Mouse (Mus musculus) right cerebral cortex, postnatal 36 days (tissue): ENCODE data around the gene Steap1.

Source experiments
- DNase-seq, 2 experiments: peaks; one replicate each; pipeline ENCODE4 v3.0.0; 2022; ENCODE audit warnings: low spot score in 2 of 2, mixed read lengths in 1 of 2

Steap1 gene

DNA sequence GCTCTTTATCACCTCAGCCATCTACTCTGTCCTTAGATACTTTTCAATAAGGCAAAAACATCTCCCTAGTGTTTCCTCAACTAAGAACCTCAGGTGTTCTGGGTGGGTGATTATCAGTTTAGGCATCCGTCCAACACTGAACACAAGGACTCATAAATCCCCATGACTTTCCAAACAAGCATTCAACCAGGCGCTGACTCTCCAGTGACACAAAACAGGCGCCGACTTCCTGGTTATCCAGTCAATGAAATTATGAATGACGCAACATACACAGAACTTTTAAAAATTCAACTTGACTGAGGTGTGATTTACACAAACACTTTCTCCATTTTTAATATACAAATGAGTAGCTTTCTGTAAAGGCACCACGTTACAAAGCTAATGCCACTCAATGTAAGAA lies 60.9 kb downstream of the Steap1 start:
- DNase-seq: no peak

DNA sequence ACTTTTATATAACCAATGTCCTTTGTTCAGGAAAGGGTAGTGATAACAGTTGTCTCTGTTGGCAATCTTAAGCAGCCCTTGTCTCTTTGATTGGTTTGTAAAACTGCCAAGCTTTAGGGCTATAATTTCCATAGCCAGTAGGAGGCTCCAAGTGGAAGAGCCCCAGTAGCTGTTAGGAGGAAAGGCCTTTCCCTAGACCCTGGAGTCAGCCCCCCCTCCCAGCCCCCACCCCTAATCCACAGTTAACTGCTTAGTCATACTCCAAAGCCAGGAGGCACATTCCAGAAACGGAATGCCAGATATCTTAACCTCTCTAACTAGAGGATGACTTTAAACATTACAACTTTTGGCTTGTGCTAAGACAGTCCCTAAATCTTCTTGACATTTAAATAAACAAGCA lies 62.2 kb downstream of the Steap1 start:
- no peak for DNase-seq
